Mouse (Mus musculus): ENCODE measurements around the gene Bcl11a.

DNA sequence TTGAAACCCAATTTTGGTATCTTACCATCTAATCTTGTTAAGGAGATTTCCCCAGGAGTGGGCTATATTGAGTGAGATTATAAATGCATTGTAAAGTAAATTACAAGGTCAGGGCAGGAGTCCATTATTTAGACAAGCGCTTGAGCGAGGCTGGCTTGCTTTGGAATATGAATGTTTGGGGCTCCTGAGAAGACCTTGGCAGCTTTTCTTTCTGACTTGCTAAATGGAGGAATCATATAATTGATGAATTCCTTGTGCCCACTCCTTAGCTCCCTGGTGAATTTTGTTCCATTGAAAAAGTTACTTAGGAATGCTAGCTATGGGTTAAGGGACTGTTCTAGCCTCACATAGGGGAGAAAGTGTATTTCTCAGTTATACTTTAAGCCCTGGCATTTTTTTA lies 83.6 kb downstream of the Bcl11a start:
- TF ChIP-seq CTCF (IDR thresholded peaks at IDR 0.05; ENCODE audit: borderline replicate concordance, insufficient read depth, low read length) (no peak), POLR2A (IDR thresholded peaks at IDR 0.05; ENCODE audit: low read depth, low read length) (no peak)
